Mouse (Mus musculus) embryonic fibroblast, embryonic 13.5 days (primary cell): ENCODE measurements around the gene Pmpcb.

Source experiments
- CTCF ChIP-seq: IDR thresholded peaks from 2 replicates; pipeline ENCODE4 v1.5.1; 2011; ENCODE audit warnings: mild to moderate bottlenecking, control low read depth, low read length, moderate library complexity, borderline replicate concordance; ENCODE audit not compliant: insufficient read depth
- POLR2A ChIP-seq: IDR thresholded peaks from 2 replicates; pipeline ENCODE4 v1.6.1; 2011; ENCODE audit warnings: low read depth, mild to moderate bottlenecking, control low read depth, low read length, moderate library complexity

DNA sequence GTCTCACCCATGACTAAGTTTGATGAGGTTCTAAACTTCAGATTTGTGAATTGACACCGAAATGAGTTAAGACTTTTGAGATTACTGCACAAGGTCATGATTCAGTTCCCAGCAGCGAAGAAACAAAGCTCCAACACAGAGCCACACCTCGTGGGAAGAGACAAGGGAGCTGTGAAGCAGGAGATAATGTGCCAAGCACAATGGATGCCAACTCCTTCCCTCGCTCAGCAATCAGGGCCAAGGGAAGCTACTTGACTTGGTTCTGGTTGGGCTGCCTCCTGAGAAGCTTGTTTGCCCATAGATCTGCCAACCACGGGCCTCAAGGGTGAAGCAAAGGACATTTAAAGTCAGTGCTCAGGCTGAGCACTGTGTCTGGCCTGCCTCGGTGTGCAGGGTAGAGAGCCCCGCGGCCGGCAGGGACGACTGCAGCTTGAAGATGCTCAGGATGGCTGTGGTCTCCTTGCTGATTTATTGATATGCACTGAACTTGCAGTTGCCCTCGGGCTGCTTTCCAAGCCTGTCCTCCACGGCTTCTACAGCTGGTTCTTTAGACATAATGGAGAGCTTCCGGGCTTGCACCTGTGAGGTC lies 24.7 kb upstream of the Pmpcb start:
- no peak for TF ChIP-seq POLR2A
- TF ChIP-seq CTCF = no peak
